Mouse (Mus musculus): Measurements from ENCODE around the gene Ess2. TPM values are rescaled to one million over a fixed set of nuclear protein-coding genes. Genes with fewer than 3 reads are reported as not detected.

The Ess2 gene
- polyA plus RNA-seq, 1 experiment from 2014 or later = 29.5 TPM

DNA sequence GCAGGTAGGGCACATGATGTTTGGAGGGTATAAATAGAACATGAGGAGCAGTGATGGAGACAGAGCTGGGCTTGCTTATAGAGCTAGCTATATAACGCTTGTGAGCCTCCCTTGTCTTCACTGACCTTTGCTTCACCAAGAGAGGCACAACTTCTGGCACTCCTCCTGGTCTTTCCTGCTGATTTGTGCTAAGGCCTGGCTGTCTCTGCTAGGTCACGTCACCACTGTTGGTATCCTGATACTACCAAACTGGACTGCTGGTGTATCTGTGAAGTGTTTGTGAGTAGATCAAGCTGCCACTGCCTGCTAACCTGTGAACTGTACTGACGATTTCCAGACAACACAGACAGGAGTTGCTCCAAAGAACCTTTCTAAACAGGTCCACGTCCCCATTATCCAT, 36.0 kb downstream of the Ess2 start:
- no peak overlapping the region for H3K27ac ChIP-seq (ENCODE audit: low read length)
- H3K9ac ChIP-seq (ENCODE audit: low read depth, low read length) = no peak overlapping the region
- peaks cover 16% of the 10 kb centered on the region for H3K4me1 ChIP-seq (ENCODE audit: control insufficient read depth, insufficient read depth, low read length)
- H3K27me3 ChIP-seq (replicated peaks; ENCODE audit: control insufficient read depth, insufficient read depth, low read length) = no peaks in the 10 kb centered on the region
- H3K9me3 ChIP-seq (ENCODE audit: control insufficient read depth, low read length) = no peaks in the 10 kb centered on the region
- 60% methylated on average over 4 of the region's 4 CpGs for WGBS
- H3K36me3 ChIP-seq (ENCODE audit: control insufficient read depth, insufficient read depth, low read length) = no peaks in the 10 kb centered on the region
- ATAC-seq = peak; percentile 38; the same call in 1 of the 2 replicates
- no peak overlapping the region for H3K4me3 ChIP-seq (ENCODE audit: low read length)
- H3K4me2 ChIP-seq (ENCODE audit: low read depth, low read length) = no peak overlapping the region

DNA sequence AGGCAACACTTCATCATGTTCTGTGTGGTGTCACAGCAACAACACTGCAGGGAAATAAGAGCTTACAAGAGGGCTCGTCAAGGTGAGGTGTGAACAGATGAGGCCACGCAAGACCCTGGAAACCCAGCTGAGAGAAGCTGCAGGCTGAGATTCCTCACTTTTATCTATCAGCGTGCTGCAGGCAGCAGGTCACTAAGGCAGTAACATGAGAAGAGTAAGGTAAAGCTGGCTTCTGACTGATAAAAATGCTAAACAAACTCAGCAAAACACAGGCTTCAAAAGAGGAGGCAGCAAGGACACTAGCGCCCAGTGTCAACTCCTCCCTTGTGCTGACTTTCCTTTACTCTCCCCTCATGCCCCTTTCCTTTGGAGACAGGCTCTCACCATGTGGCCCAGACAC, 38.2 kb downstream of the Ess2 start:
- Histone ChIP-seq H3K27me3 (replicated peaks; ENCODE audit: control insufficient read depth, insufficient read depth, low read length) (no peaks in the 10 kb centered on the region), H3K36me3 (ENCODE audit: control insufficient read depth, insufficient read depth, low read length) (no peaks in the 10 kb centered on the region), H3K27ac (ENCODE audit: low read length) (no peak overlapping the region), H3K4me3 (ENCODE audit: low read length) (no peak overlapping the region), H3K4me2 (ENCODE audit: low read depth, low read length) (no peak overlapping the region), H3K4me1 (ENCODE audit: control insufficient read depth, insufficient read depth, low read length) (peaks cover 16% of the 10 kb centered on the region), H3K9ac (ENCODE audit: low read depth, low read length) (no peak overlapping the region), H3K9me3 (ENCODE audit: control insufficient read depth, low read length) (no peaks in the 10 kb centered on the region)
- no peak for ATAC-seq
- 50% methylated on average over 4 of the region's 4 CpGs for WGBS

DNA sequence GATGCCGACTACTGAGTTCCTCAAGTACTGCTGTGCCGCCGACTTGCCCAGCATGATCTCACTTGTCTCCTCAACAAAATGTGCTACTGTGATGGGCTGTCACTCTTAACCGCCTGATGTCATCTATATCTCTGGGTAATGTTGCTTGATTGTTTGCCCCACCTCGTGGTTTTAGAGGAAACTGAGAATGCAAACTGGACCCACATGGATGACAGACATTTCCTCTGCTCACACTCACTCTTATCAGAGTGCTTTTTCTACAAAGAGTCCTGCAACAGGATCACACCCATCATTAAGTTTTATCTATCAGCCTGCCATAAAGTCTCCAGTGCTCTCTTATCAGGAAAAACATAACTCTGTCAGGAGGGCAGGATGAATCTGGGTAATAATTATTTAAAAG, 39.9 kb downstream of the Ess2 start:
- Histone ChIP-seq H3K9me3 (ENCODE audit: control insufficient read depth, low read length) (no peaks in the 10 kb centered on the region), H3K27me3 (replicated peaks; ENCODE audit: control insufficient read depth, insufficient read depth, low read length) (no peaks in the 10 kb centered on the region), H3K27ac (ENCODE audit: low read length) (no peak overlapping the region), H3K4me2 (ENCODE audit: low read depth, low read length) (no peak overlapping the region), H3K4me1 (ENCODE audit: control insufficient read depth, insufficient read depth, low read length) (peaks cover 18% of the 10 kb centered on the region), H3K4me3 (ENCODE audit: low read length) (no peak overlapping the region), H3K36me3 (ENCODE audit: control insufficient read depth, insufficient read depth, low read length) (no peaks in the 10 kb centered on the region), H3K9ac (ENCODE audit: low read depth, low read length) (no peak overlapping the region)
- 56% methylated on average over 5 of the region's 5 CpGs for WGBS
- ATAC-seq = peak; percentile 84

DNA sequence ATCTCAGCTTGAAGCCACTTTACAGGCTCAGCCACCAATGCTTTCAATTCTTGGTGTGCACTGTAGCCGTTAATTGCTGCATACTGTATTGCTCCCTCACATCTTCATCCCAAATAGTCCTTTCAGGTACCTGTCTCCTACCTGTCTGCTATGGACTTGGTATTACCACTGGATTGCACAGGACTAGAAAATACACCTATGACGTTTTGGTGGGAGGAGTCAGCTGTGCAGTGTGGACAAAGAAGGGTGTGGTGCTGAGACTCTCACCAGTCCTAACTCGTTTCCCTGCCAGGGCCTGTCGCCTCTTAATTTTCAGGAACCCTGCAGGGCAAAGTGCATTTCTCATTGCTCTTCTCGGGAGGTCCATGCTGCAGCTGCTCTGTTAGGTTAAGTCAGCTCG, 45.4 kb downstream of the Ess2 start:
- ATAC-seq = peak; percentile 93
- H3K27me3 ChIP-seq (replicated peaks; ENCODE audit: control insufficient read depth, insufficient read depth, low read length) = no peaks in the 10 kb centered on the region
- H3K4me3 ChIP-seq (ENCODE audit: low read length) = no peak overlapping the region
- no peaks in the 10 kb centered on the region for H3K9me3 ChIP-seq (ENCODE audit: control insufficient read depth, low read length)
- H3K4me2 ChIP-seq (ENCODE audit: low read depth, low read length) = peak overlapping the region; percentile 4; the same call in 1 of the 2 replicates
- WGBS = 51% methylated on average over 6 of the region's 6 CpGs
- no peak overlapping the region for H3K9ac ChIP-seq (ENCODE audit: low read depth, low read length)
- H3K36me3 ChIP-seq (ENCODE audit: control insufficient read depth, insufficient read depth, low read length) = 0 out of 2 replicates have a peak, but pooled peaks cover 4% of the 10 kb centered on the region
- H3K4me1 ChIP-seq (ENCODE audit: control insufficient read depth, insufficient read depth, low read length) = peaks cover 6% of the 10 kb centered on the region
- H3K27ac ChIP-seq (ENCODE audit: low read length) = no peak overlapping the region; the same call in 1 of the 2 replicates

DNA sequence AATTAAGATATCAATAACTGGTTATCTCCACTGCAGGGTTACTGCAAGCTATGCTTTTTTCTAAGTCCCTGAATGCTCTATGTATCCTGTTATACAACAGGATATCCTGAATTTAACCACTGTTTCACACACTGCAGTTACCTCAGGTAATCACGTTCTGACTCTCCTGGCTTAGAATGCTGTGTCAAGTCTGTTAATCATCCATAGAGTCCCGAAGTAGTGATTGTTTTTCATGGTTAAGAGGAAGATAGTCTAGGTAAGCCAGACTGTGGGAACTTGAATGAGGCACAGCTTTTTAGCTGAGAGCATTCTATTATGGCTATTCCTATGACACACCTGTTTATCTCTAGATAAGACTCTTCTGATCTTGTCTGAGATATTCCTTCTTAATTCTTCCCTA, 45.9 kb downstream of the Ess2 start:
- ATAC-seq = peak; percentile 19; the same call in 1 of the 2 replicates
- WGBS = 55% methylated on average over 2 of the region's 2 CpGs

DNA sequence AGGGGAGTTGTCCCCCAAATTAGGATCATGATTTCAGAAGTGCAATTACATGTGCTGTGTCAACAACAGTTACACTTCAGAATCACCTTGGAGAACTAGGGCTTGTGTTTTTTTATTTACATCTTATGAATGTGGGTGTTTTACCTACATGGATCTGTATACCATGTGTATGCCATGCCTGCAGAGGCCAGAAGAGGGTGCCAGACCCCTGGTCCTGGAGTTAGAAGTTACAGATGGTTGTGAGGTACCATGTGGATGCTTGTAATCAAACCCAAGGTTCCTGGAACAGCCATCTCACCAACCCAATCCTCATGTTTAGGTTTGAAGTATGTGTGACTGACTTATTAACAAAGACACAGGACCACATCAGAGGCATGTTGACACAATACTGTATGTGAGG, 52.6 kb downstream of the Ess2 start:
- peaks cover 25% of the 10 kb centered on the region for H3K36me3 ChIP-seq (ENCODE audit: control insufficient read depth, insufficient read depth, low read length)

More for the DNA sequence above, 45.9 kb downstream of the Ess2 start:
- Histone ChIP-seq H3K27me3 (replicated peaks; ENCODE audit: control insufficient read depth, insufficient read depth, low read length) (no peaks in the 10 kb centered on the region), H3K36me3 (ENCODE audit: control insufficient read depth, insufficient read depth, low read length) (0 out of 2 replicates have a peak, but pooled peaks cover 4% of the 10 kb centered on the region), H3K9ac (ENCODE audit: low read depth, low read length) (no peak overlapping the region), H3K27ac (ENCODE audit: low read length) (no peak overlapping the region), H3K4me3 (ENCODE audit: low read length) (no peak overlapping the region), H3K9me3 (ENCODE audit: control insufficient read depth, low read length) (no peaks in the 10 kb centered on the region), H3K4me1 (ENCODE audit: control insufficient read depth, insufficient read depth, low read length) (peaks cover 5% of the 10 kb centered on the region; the same call in 1 of the 2 replicates), H3K4me2 (ENCODE audit: low read depth, low read length) (no peak overlapping the region)

DNA sequence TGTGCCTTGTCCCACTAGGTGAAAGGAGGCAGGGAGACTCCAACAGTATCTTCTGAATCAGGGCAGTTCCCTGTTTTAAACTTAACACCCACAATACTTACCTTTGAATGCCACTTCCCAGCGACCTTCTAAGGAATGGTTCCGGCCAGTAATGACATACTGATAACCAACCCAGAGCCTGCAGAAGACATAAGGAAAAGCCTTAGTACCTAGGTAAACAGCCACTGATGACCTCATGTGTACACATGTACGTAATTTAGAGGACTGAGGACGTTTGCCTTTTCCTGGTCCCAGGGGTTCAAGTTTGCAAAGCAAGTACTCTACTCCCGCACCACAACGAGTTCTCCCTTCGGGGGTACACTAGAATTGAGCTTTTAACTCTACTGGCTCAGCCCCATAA, 54.0 kb downstream of the Ess2 start:
- no peaks in the 10 kb centered on the region for H3K4me1 ChIP-seq (ENCODE audit: control insufficient read depth, insufficient read depth, low read length)
- H3K9me3 ChIP-seq (ENCODE audit: control insufficient read depth, low read length) = no peaks in the 10 kb centered on the region
- H3K27me3 ChIP-seq (replicated peaks; ENCODE audit: control insufficient read depth, insufficient read depth, low read length) = no peaks in the 10 kb centered on the region
- H3K4me3 ChIP-seq (ENCODE audit: low read length) = no peak overlapping the region
- H3K27ac ChIP-seq (ENCODE audit: low read length) = no peak overlapping the region
- no peak overlapping the region for H3K9ac ChIP-seq (ENCODE audit: low read depth, low read length)
- peaks cover 25% of the 10 kb centered on the region for H3K36me3 ChIP-seq (ENCODE audit: control insufficient read depth, insufficient read depth, low read length)
- ATAC-seq = no peak
- H3K4me2 ChIP-seq (ENCODE audit: low read depth, low read length) = no peak overlapping the region
- 78% methylated on average over 7 of the region's 7 CpGs for WGBS

More for the DNA sequence above, 52.6 kb downstream of the Ess2 start:
- H3K27ac ChIP-seq (ENCODE audit: low read length) = no peak overlapping the region
- H3K27me3 ChIP-seq (replicated peaks; ENCODE audit: control insufficient read depth, insufficient read depth, low read length) = no peaks in the 10 kb centered on the region
- no peaks in the 10 kb centered on the region for H3K9me3 ChIP-seq (ENCODE audit: control insufficient read depth, low read length)
- no peak for ATAC-seq
- H3K4me2 ChIP-seq (ENCODE audit: low read depth, low read length) = no peak overlapping the region
- no peak overlapping the region for H3K4me3 ChIP-seq (ENCODE audit: low read length)
- H3K9ac ChIP-seq (ENCODE audit: low read depth, low read length) = no peak overlapping the region
- no peaks in the 10 kb centered on the region for H3K4me1 ChIP-seq (ENCODE audit: control insufficient read depth, insufficient read depth, low read length)

DNA sequence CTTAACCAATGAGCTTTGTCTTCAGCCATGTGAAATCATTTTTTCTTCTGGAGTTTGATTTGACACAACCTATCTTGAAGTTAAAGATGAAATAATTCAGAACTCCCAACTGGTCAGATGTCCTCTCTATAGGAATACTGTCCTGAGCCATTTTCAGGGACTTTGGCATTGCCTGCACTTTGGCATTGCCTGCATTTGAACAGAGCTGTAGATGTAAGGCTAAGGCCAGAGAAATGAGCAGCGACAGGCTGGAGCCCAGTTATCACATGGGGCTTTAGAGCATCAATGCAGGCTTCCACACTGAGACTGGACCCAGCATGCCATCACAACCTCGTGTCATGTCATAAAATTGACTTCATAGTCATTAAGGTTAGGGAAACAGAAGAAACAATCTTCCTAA, 57.9 kb downstream of the Ess2 start:
- no peaks in the 10 kb centered on the region for H3K4me1 ChIP-seq (ENCODE audit: control insufficient read depth, insufficient read depth, low read length)
- H3K9me3 ChIP-seq (ENCODE audit: control insufficient read depth, low read length) = no peaks in the 10 kb centered on the region
- H3K27ac ChIP-seq (ENCODE audit: low read length) = no peak overlapping the region
- no peak for ATAC-seq
- H3K4me2 ChIP-seq (ENCODE audit: low read depth, low read length) = no peak overlapping the region
- no peaks in the 10 kb centered on the region for H3K27me3 ChIP-seq (replicated peaks; ENCODE audit: control insufficient read depth, insufficient read depth, low read length)
- 79% methylated on average over 2 of the region's 2 CpGs for WGBS
- H3K36me3 ChIP-seq (ENCODE audit: control insufficient read depth, insufficient read depth, low read length) = peaks cover 18% of the 10 kb centered on the region
- no peak overlapping the region for H3K4me3 ChIP-seq (ENCODE audit: low read length)
- no peak overlapping the region for H3K9ac ChIP-seq (ENCODE audit: low read depth, low read length)

DNA sequence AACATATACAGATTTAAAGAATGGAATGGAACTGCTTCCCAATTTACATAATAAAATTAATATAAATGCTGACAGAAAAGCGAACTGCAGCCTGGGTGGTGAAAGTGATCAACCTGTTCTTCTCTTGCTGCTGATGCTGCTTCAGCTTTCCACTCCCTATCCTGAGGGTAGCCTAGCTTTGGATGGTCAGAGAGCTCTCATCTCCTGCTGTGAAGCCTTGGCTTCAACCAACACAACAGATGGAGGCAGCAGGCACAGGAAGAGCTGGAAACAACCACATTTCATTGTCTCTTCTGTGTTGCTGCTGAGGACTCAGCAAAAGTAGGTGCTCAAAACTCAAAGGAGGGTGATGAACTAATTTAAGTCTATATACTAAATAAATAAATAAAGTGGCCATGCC, 59.3 kb downstream of the Ess2 start:
- no peak overlapping the region for H3K9ac ChIP-seq (ENCODE audit: low read depth, low read length)
- WGBS = 96% methylated on average over 1 of the region's 1 CpGs
- H3K4me1 ChIP-seq (ENCODE audit: control insufficient read depth, insufficient read depth, low read length) = no peaks in the 10 kb centered on the region
- H3K4me3 ChIP-seq (ENCODE audit: low read length) = no peak overlapping the region
- no peak overlapping the region for H3K27ac ChIP-seq (ENCODE audit: low read length)
- peaks cover 10% of the 10 kb centered on the region for H3K36me3 ChIP-seq (ENCODE audit: control insufficient read depth, insufficient read depth, low read length)
- no peaks in the 10 kb centered on the region for H3K27me3 ChIP-seq (replicated peaks; ENCODE audit: control insufficient read depth, insufficient read depth, low read length)
- H3K4me2 ChIP-seq (ENCODE audit: low read depth, low read length) = no peak overlapping the region
- H3K9me3 ChIP-seq (ENCODE audit: control insufficient read depth, low read length) = no peaks in the 10 kb centered on the region
- no peak for ATAC-seq

DNA sequence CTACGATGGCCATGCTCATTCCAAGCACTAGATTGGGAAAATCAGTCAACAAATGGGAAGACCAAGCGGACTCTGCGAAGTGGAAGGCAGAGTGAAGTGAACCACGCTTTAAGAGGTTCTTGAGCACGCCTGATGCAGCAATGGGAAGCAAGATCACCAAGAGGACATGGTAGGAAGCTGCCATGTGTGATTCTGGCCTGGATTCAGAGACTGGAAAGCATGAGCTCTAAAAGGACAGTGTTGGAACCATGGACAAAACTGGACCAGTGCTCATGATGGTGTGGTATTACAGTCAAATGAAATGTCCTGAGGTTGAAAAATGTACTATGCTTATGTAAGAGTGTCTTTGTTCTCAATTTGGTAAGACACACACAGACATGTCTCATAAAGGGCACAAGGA, 59.8 kb downstream of the Ess2 start:
- Histone ChIP-seq H3K4me1 (ENCODE audit: control insufficient read depth, insufficient read depth, low read length) (no peaks in the 10 kb centered on the region), H3K4me2 (ENCODE audit: low read depth, low read length) (no peak overlapping the region), H3K27ac (ENCODE audit: low read length) (no peak overlapping the region), H3K9me3 (ENCODE audit: control insufficient read depth, low read length) (no peaks in the 10 kb centered on the region), H3K36me3 (ENCODE audit: control insufficient read depth, insufficient read depth, low read length) (peaks cover 5% of the 10 kb centered on the region), H3K27me3 (replicated peaks; ENCODE audit: control insufficient read depth, insufficient read depth, low read length) (no peaks in the 10 kb centered on the region), H3K4me3 (ENCODE audit: low read length) (no peak overlapping the region), H3K9ac (ENCODE audit: low read depth, low read length) (no peak overlapping the region)
- WGBS = 93% methylated on average over 5 of the region's 5 CpGs
- ATAC-seq = no peak

Data from intestine, embryonic 16.5 days (tissue).